Mouse (Mus musculus): ENCODE measurements at regions not wholly inside any gene's neighbourhood (a gene's known extent, or its start where the extent isn't known, plus 50 kb on each side); places are given as distances from the start of the nearest gene placed in this dataset.

DNA sequence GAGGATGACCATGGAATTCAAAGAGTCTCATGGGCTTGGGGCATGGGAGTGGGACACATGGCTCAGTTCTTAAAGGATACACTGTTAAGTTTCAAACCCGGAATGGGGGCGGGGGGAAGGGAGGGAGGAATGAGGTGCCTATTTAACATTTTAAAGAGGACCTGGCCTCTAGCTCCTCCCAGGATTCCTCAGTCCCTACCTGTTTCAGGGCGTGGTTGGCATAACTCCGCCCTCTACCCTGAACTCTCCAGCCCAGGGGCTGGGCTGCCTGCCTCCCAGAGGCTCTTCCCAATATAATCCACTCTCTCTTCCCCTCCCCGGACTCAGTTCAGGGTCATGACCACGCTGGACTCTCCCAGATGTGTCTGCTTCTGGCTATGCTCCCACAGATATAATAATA is 108.0 kb downstream of the 2410131K14Rik start:
- ATAC-seq (replicated peaks; ENCODE audit: low FRiP score, low read depth) (no peak), DNase-seq (ENCODE audit: low spot score) (no peak)
- Histone ChIP-seq H3K36me3 (ENCODE audit: insufficient read depth, low read length) (no peaks in the 10 kb centered on the region), H3K27ac (no peak overlapping the region), H3K9ac (ENCODE audit: low read depth, low read length) (no peak overlapping the region), H3K27me3 (ENCODE audit: insufficient read depth, low read length) (peaks cover 4% of the 10 kb centered on the region; the same call in 1 of the 2 replicates), H3K4me1 (replicated peaks; ENCODE audit: insufficient read depth, low read length) (0 out of 2 replicates have a peak, but pooled peaks cover 3% of the 10 kb centered on the region), H3K9me3 (replicated peaks; ENCODE audit: low read length) (no peaks in the 10 kb centered on the region), H3K4me2 (ENCODE audit: low read length) (no peak overlapping the region), H3K4me3 (replicated peaks; ENCODE audit: low read depth, low read length) (no peak overlapping the region)
- 44% methylated on average over 6 of the region's 6 CpGs for WGBS
- no peak for TF ChIP-seq CTCF (IDR thresholded peaks at IDR 0.05; ENCODE audit: low read depth)

DNA sequence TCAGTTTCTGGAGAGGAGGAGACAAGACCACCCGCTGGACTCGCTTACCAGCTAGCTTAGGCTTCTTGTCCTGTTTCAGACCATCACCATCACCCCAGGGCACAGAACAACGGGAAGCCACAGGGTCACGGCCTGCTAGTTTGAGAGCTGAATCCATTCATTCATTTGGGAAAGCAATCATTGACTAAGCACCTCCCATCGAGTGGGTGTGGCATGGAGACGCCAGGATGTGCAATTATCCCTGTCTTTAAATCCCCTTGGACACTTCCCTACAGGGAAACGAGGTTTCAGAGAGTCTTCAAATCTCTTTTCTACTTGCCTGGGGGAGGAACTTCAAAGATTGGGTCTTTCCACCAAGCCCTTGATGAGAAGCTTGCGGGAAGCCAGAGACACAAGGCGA is 108.7 kb downstream of the 2410131K14Rik start:
- Histone ChIP-seq H3K9me3 (replicated peaks; ENCODE audit: low read length) (no peaks in the 10 kb centered on the region), H3K36me3 (ENCODE audit: insufficient read depth, low read length) (no peaks in the 10 kb centered on the region), H3K4me3 (replicated peaks; ENCODE audit: low read depth, low read length) (no peak overlapping the region), H3K27me3 (ENCODE audit: insufficient read depth, low read length) (peaks cover 4% of the 10 kb centered on the region; the same call in 1 of the 2 replicates), H3K4me2 (ENCODE audit: low read length) (peak overlapping the region; percentile 27), H3K4me1 (replicated peaks; ENCODE audit: insufficient read depth, low read length) (0 out of 2 replicates have a peak, but pooled peaks cover 3% of the 10 kb centered on the region), H3K9ac (ENCODE audit: low read depth, low read length) (no peak overlapping the region), H3K27ac (no peak overlapping the region)
- 30% methylated on average over 9 of the region's 9 CpGs for WGBS
- no peak for ATAC-seq (replicated peaks; ENCODE audit: low FRiP score, low read depth)
- no peak for TF ChIP-seq CTCF (IDR thresholded peaks at IDR 0.05; ENCODE audit: low read depth)
- peak; percentile 39 for DNase-seq (ENCODE audit: low spot score)

DNA sequence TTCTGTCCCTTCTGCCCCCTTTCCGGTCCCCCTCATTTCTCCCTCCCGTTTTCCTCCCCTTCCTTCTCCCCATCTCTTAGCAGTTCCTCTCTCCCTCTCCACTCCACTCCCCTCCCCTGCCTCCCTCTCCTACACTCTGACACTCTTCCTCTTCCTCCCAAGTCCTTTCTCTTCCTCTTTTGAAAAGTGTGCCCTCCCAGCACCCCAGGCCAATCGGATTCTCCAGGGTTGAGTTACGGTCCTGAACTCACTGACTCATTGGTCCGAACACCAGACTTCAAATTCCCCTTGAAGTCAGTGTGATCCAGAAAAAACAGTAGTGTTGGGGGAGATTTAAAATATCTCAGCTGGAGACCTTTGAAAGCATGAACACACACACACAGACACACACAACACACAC is 109.1 kb downstream of the 2410131K14Rik start:
- no peak for ATAC-seq (replicated peaks; ENCODE audit: low FRiP score, low read depth)
- Histone ChIP-seq H3K4me2 (ENCODE audit: low read length) (peak overlapping the region; percentile 27; the same call in 1 of the 2 replicates), H3K4me3 (replicated peaks; ENCODE audit: low read depth, low read length) (no peak overlapping the region), H3K27me3 (ENCODE audit: insufficient read depth, low read length) (peaks cover 4% of the 10 kb centered on the region; the same call in 1 of the 2 replicates), H3K9ac (ENCODE audit: low read depth, low read length) (no peak overlapping the region), H3K27ac (0 out of 2 replicates have a peak overlapping the region, but pooled peaks have one; percentile 5), H3K36me3 (ENCODE audit: insufficient read depth, low read length) (no peaks in the 10 kb centered on the region), H3K4me1 (replicated peaks; ENCODE audit: insufficient read depth, low read length) (0 out of 2 replicates have a peak, but pooled peaks cover 3% of the 10 kb centered on the region), H3K9me3 (replicated peaks; ENCODE audit: low read length) (no peaks in the 10 kb centered on the region)
- peak; percentile 63 for DNase-seq (ENCODE audit: low spot score)
- WGBS = 19% methylated on average over 5 of the region's 5 CpGs
- TF ChIP-seq CTCF (IDR thresholded peaks at IDR 0.05; ENCODE audit: low read depth) = no peak

DNA sequence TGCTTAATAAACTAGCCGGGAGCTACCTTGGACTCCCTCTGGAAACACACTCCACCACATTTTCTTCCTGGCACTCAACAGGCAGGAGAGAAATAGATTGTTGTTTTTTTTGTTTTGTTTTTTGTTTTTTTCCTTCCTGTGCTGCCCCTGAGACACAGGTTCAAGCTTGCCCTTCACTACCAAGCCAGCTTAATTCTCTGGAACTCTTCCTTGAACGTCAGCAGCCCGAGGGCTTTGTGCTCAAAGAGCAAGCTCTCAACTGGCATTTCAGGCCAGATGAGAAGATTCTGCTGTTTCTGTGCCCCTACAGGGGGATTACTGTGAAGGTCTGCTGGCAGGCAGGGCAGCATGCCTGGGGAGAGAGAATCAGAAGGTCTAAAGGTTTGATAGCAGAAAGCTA is 109.8 kb downstream of the 2410131K14Rik start:
- H3K27me3 ChIP-seq (ENCODE audit: insufficient read depth, low read length) = peaks cover 4% of the 10 kb centered on the region; the same call in 1 of the 2 replicates
- H3K9me3 ChIP-seq (replicated peaks; ENCODE audit: low read length) = no peaks in the 10 kb centered on the region
- no peak overlapping the region for H3K9ac ChIP-seq (ENCODE audit: low read depth, low read length)
- no peaks in the 10 kb centered on the region for H3K36me3 ChIP-seq (ENCODE audit: insufficient read depth, low read length)
- TF ChIP-seq CTCF (IDR thresholded peaks at IDR 0.05; ENCODE audit: low read depth) = no peak
- no peak for ATAC-seq (replicated peaks; ENCODE audit: low FRiP score, low read depth)
- no peak overlapping the region for H3K4me3 ChIP-seq (replicated peaks; ENCODE audit: low read depth, low read length)
- no peak overlapping the region for H3K27ac ChIP-seq
- DNase-seq (ENCODE audit: low spot score) = no peak
- no peak overlapping the region for H3K4me2 ChIP-seq (ENCODE audit: low read length)
- H3K4me1 ChIP-seq (replicated peaks; ENCODE audit: insufficient read depth, low read length) = 0 out of 2 replicates have a peak, but pooled peaks cover 3% of the 10 kb centered on the region
- 58% methylated on average over 3 of the region's 3 CpGs for WGBS

DNA sequence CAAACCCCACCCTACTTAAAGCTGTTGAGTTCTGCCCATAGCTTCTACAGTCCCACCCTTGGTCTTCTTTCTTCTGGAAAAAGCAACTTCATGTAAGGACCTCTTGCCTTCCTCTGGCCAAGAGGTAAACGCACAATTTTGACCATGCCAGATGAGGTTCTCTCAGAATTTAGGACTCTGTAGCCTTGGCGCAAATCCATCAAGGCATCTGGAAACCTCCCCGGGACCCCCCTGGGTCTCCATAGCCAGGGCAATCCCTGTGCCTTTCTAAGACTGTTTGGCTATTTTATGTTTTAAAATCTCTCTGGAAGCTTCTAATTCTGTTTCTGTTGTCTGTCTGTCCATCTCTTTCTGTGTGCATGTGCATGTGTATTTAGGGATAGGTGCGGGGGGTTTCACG is 110.3 kb downstream of the 2410131K14Rik start:
- DNase-seq (ENCODE audit: low spot score) (no peak), ATAC-seq (replicated peaks; ENCODE audit: low FRiP score, low read depth) (no peak)
- H3K4me1 ChIP-seq (replicated peaks; ENCODE audit: insufficient read depth, low read length) = 0 out of 2 replicates have a peak, but pooled peaks cover 3% of the 10 kb centered on the region
- no peak overlapping the region for H3K9ac ChIP-seq (ENCODE audit: low read depth, low read length)
- H3K4me2 ChIP-seq (ENCODE audit: low read length) = no peak overlapping the region
- 68% methylated on average over 5 of the region's 5 CpGs for WGBS
- H3K9me3 ChIP-seq (replicated peaks; ENCODE audit: low read length) = no peaks in the 10 kb centered on the region
- no peak overlapping the region for H3K4me3 ChIP-seq (replicated peaks; ENCODE audit: low read depth, low read length)
- peaks cover 4% of the 10 kb centered on the region; the same call in 1 of the 2 replicates for H3K27me3 ChIP-seq (ENCODE audit: insufficient read depth, low read length)
- H3K27ac ChIP-seq = no peak overlapping the region
- no peak for TF ChIP-seq CTCF (IDR thresholded peaks at IDR 0.05; ENCODE audit: low read depth)
- no peaks in the 10 kb centered on the region for H3K36me3 ChIP-seq (ENCODE audit: insufficient read depth, low read length)

DNA sequence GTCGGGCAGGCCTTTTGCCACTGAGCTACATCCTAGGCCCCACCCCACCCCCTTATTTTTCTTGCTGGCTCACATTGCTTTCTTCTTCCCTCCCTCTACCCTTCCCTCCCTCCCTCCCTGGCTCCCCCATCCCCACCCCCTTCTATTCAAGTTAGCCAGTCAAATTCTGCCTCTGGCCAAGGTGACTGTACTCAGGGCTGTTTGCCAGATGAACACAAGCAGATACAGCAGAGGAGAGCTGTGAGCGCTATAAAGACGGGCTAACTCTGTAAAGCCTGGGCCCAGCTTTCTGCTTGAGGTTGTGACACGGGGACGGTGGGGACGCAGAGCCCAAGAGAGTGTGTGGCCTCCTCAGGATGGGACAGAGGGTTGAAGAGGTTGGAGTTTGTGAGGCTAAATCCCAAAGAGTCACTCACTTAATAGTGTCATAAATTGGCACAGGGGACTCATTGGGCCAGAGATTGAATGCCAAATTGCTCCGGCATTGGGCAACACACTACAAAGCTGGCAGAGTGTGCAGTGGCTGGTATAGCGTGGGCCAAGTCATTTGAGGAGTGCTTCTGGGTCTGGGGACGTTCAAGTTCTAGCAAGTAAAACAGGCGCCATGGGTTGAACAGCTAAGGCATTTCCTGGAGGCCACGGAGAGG is 110.8 kb downstream of the 2410131K14Rik start:
- Histone ChIP-seq H3K9ac (ENCODE audit: low read depth, low read length) (no peak overlapping the region), H3K9me3 (replicated peaks; ENCODE audit: low read length) (no peaks in the 10 kb centered on the region), H3K27me3 (ENCODE audit: insufficient read depth, low read length) (peaks cover 4% of the 10 kb centered on the region; the same call in 1 of the 2 replicates), H3K4me1 (replicated peaks; ENCODE audit: insufficient read depth, low read length) (0 out of 2 replicates have a peak, but pooled peaks cover 3% of the 10 kb centered on the region), H3K4me3 (replicated peaks; ENCODE audit: low read depth, low read length) (no peak overlapping the region), H3K27ac (no peak overlapping the region), H3K4me2 (ENCODE audit: low read length) (no peak overlapping the region), H3K36me3 (ENCODE audit: insufficient read depth, low read length) (no peaks in the 10 kb centered on the region)
- DNase-seq (ENCODE audit: low spot score) = no peak
- TF ChIP-seq CTCF (IDR thresholded peaks at IDR 0.05; ENCODE audit: low read depth) = no peak
- no peak for ATAC-seq (replicated peaks; ENCODE audit: low FRiP score, low read depth)
- 58% methylated on average over 11 of the region's 11 CpGs for WGBS

Data from kidney, postnatal 0 days (tissue).